Comparison of ENCODE assay signal across 8 mouse cellular contexts in the genomic region with DNA sequence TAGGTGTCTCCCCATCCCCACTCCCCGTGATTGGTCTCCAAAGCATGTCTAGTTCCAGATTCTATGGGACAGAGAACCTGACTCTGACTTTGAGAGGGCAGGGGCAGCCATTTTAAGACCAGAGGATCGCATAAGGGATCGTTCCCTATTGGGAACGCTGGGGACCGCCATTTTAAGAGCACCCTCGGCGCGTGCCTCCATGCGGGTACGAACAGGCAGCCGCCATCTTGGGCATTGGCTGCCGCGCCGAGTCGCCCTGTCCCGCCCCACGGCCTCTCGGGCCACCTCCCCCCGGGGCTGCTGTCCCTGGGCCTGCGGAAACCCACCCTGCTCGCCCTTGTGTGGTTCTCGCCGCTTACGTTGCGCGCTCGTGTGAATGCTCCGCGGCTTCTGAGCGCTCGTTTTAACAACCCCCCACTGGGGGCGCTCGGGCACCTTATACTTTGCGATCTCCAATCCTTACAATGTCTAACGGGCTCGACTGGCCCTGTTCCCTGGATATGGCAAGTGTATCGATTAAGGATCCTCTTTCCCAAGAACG. TPM values are rescaled to one million over a fixed set of nuclear protein-coding genes. Genes with fewer than 3 reads are reported as not detected.
A peak's percentile ranks its signal among the peaks of the same experiment; 100 is the strongest.
DNase-seq lines count a peak whose midpoint lies in the region; ATAC-seq and TF ChIP-seq lines count a peak whose summit lies in the region.

Gene Bscl2, plus strand, starts transcription at position 217 of the 541 bp plus-strand sequence.

- H3K4me1 ChIP-seq in cerebellum, adult 2 months (ENCODE audit: control insufficient read depth, insufficient read depth, low read length), result no peaks in the 10 kb centered on the region
- peaks cover 13% of the 10 kb centered on the region for H3K4me1 ChIP-seq in lung, embryonic 14.5 days (ENCODE audit: insufficient read depth)

- TF ChIP-seq POLR2A in cerebellum, adult 2 months (IDR thresholded peaks at IDR 0.05; ENCODE audit: borderline replicate concordance, insufficient read depth, low read length), result peak; percentile 45

- H3K36me3 ChIP-seq in lung, embryonic 14.5 days (ENCODE audit: insufficient read depth), result peaks cover 37% of the 10 kb centered on the region

- TF ChIP-seq CTCF in cerebellum, adult 2 months (IDR thresholded peaks at IDR 0.05; ENCODE audit: borderline replicate concordance, insufficient read depth, low read depth, low read length), result peak; percentile 39; the same call in 1 of the 2 replicates
- TF ChIP-seq CTCF in lung, embryonic 14.5 days (IDR thresholded peaks at IDR 0.05; ENCODE audit: low read depth), result peak; percentile 63

- H3K9me3 ChIP-seq in lung, embryonic 14.5 days (ENCODE audit: low read depth, low read length), result no peaks in the 10 kb centered on the region

- peak within 1 kb of the TSS; percentile 78 for H3K4me3 ChIP-seq in cerebellum, adult 2 months (replicated peaks; ENCODE audit: insufficient read depth, low read depth, low read length)
- H3K4me3 ChIP-seq in lung, embryonic 14.5 days (ENCODE audit: low read depth, low read length), result peak within 1 kb of the TSS; percentile 54

- ATAC-seq in lung, embryonic 14.5 days (ENCODE audit: insufficient read depth), result peak; percentile 84
- peak; percentile 67 for ATAC-seq in neutrophil, adult 5-6 weeks (ENCODE audit: extremely low read depth, insufficient number of reproducible peaks, low FRiP score, poor library complexity, severe bottlenecking)

- peak; percentile 89 for DNase-seq in ES-CJ7 (ENCODE audit: low read depth, low spot score)
- DNase-seq in cerebellum, adult 2 months, result peak; percentile 87 to 90
- DNase-seq in forelimb bud, embryonic 11.5 days (ENCODE audit: low read depth, low spot score), result peak; percentile 83
- peak; percentile 87 for DNase-seq in heart, postnatal 4 days
- DNase-seq in layer of hippocampus, adult 8-10 months (ENCODE audit: low spot score in 2 of 2), result peak; percentile 87 to 89
- peak; percentile 92 for DNase-seq in lung, embryonic 14.5 days
- DNase-seq in thymus, adult 18-20 months, result peak; percentile 57 to 74

- H3K9ac ChIP-seq in lung, embryonic 14.5 days, result peak within 1 kb of the TSS; percentile 59

- peak within 1 kb of the TSS; percentile 76 for H3K4me2 ChIP-seq in lung, embryonic 14.5 days

- H3K27ac ChIP-seq in cerebellum, adult 2 months (ENCODE audit: insufficient read depth, low read length), result peak within 1 kb of the TSS; percentile 92
- peak within 1 kb of the TSS; percentile 98 for H3K27ac ChIP-seq in lung, embryonic 14.5 days (ENCODE audit: low read depth)

- no peaks in the 10 kb centered on the region for H3K27me3 ChIP-seq in cerebellum, adult 2 months (ENCODE audit: control insufficient read depth, insufficient read depth, low read length)
- H3K27me3 ChIP-seq in lung, embryonic 14.5 days (ENCODE audit: insufficient read depth, low read length), result no peaks in the 10 kb centered on the region

- under 1% methylated on average over 38 of the region's 38 CpGs for WGBS in cerebellum, adult 2 months
- under 1% methylated on average over 38 of the region's 38 CpGs for WGBS in lung, embryonic 14.5 days

RNA-seq across cellular contexts. Expression of gene Bscl2, which starts in this region (rescaled TPM):
- 148 and 155 TPM in 2 replicates for polyA plus RNA-seq in cerebellum, adult 2 months (2012; rRNA removed)
- 10 to 100 TPM; 26.2 to 27.5 TPM for total RNA-seq in heart, postnatal 4 days (2021)
- 100 to 1,000 TPM in 3 of 4 experiments, 10 to 100 TPM in 1; 98.1 to 115 (median 106) TPM for total RNA-seq in layer of hippocampus, adult 8-10 months (2022)
- 38.4 and 42.5 TPM in 2 replicates for polyA plus RNA-seq in lung, embryonic 14.5 days (2014; fragmentation: Nextera tagmentation; extraction: Ambion mirVana)
- 15.8 and 22.6 TPM in 2 replicates for total RNA-seq in neutrophil, adult 5-6 weeks (2017)

Comparison
In these comparisons a context has a peak if more than half of its experiments do, and no peak if none do; other contexts are left out.
1. Peak in every context shown above with its lines: DNase-seq, ATAC-seq, H3K4me3 ChIP-seq and H3K27ac ChIP-seq.